1 mouse cellular context compared by ENCODE assay signal in genomic region chr2:131188311-131188710, GRCm38 (mm10).
TF ChIP-seq lines count a peak whose summit lies in the region.

No protein-coding gene starts in this region.

TF ChIP-seq in MEL, 35 proteins besides CTCF, POLR2A, EP300 and RAD21:
- no peak for TF ChIP-seq NRF1 (IDR thresholded peaks at IDR 0.05; ENCODE audit: insufficient read depth, low read depth, low read length, poor library complexity, severe bottlenecking)
- TF ChIP-seq MAZ (IDR thresholded peaks at IDR 0.05; ENCODE audit: low read depth, low read length), result no peak
- no peak for TF ChIP-seq NELFE (IDR thresholded peaks at IDR 0.05; ENCODE audit: low read depth, low read length)
- peak; percentile 48; the same call in 1 of the 2 replicates for TF ChIP-seq GATA1 (IDR thresholded peaks at IDR 0.05; ENCODE audit: low read depth, low read length)
- no peak for TF ChIP-seq CHD2 (IDR thresholded peaks at IDR 0.05; ENCODE audit: low read length)
- TF ChIP-seq ZMIZ1 (IDR thresholded peaks at IDR 0.05; ENCODE audit: low read depth, low read length), result no peak
- TF ChIP-seq TBP (IDR thresholded peaks at IDR 0.05; ENCODE audit: low read depth, low read length), result no peak
- no peak for TF ChIP-seq POLR2AphosphoS2 (IDR thresholded peaks at IDR 0.05; ENCODE audit: low read length)
- TF ChIP-seq SIN3A (IDR thresholded peaks at IDR 0.05; ENCODE audit: low read length), result 0 out of 2 replicates have a peak, but pooled peaks have one; percentile 16
TF ChIP-seq in MEL: peak in this region for 2.
